27 mouse cellular contexts compared by ENCODE assay signal in genomic region chr11:8828836-8829526, GRCm38 (mm10).
DNase-seq lines count a peak whose midpoint lies in the region; ATAC-seq and TF ChIP-seq lines count a peak whose summit lies in the region.
"Had no signal": no experiment of that assay in that cellular context is flagged by ENCODE, and none has a peak within 500 bp of the region (broad histone marks: within the 10 kb centered on the region; RNA-seq: fewer than 3 reads in every experiment).

No protein-coding gene starts in this region.

- TF ChIP-seq EP300 in lung, postnatal 0 days (IDR thresholded peaks at IDR 0.05) = peak; percentile 38; the same call in 1 of the 2 replicates

- H3K4me2 ChIP-seq in heart, embryonic 13.5 days = no peak overlapping the region
- no peak overlapping the region for H3K4me2 ChIP-seq in heart, embryonic 12.5 days
- no peak overlapping the region for H3K4me2 ChIP-seq in kidney, postnatal 0 days (ENCODE audit: low read length)
- no peak overlapping the region for H3K4me2 ChIP-seq in lung, postnatal 0 days (replicated peaks; ENCODE audit: low read depth, low read length)
- H3K4me2 ChIP-seq: embryonic facial prominence, embryonic 12.5 days; heart, embryonic 15.5 days; hindbrain, embryonic 14.5 days; limb, embryonic 12.5 days; liver, embryonic 11.5 days; midbrain, embryonic 13.5 days had no signal

- no peaks in the 10 kb centered on the region for H3K9me3 ChIP-seq in heart, embryonic 13.5 days
- no peaks in the 10 kb centered on the region for H3K9me3 ChIP-seq in heart, embryonic 12.5 days (replicated peaks)
- H3K9me3 ChIP-seq in kidney, postnatal 0 days (replicated peaks; ENCODE audit: low read length) = no peaks in the 10 kb centered on the region
- no peaks in the 10 kb centered on the region for H3K9me3 ChIP-seq in lung, postnatal 0 days (ENCODE audit: low read length)
- H3K9me3 ChIP-seq: embryonic facial prominence, embryonic 12.5 days; heart, embryonic 15.5 days; limb, embryonic 12.5 days; midbrain, embryonic 13.5 days had no signal

- 54% methylated on average over 9 of the region's 9 CpGs for WGBS in heart, embryonic 13.5 days
- WGBS in heart, embryonic 12.5 days = 60% methylated on average over 9 of the region's 9 CpGs
- 71% methylated on average over 9 of the region's 9 CpGs for WGBS in kidney, postnatal 0 days
- 42% methylated on average over 9 of the region's 9 CpGs for WGBS in lung, postnatal 0 days

- no peak for TF ChIP-seq CTCF in kidney, postnatal 0 days (IDR thresholded peaks at IDR 0.05; ENCODE audit: low read depth)
- TF ChIP-seq CTCF in lung, postnatal 0 days (IDR thresholded peaks at IDR 0.05) = no peak

- no peaks in the 10 kb centered on the region for H3K27me3 ChIP-seq in heart, embryonic 13.5 days (replicated peaks)
- H3K27me3 ChIP-seq in heart, embryonic 12.5 days (replicated peaks) = no peaks in the 10 kb centered on the region
- H3K27me3 ChIP-seq in kidney, postnatal 0 days (ENCODE audit: insufficient read depth, low read length) = no peaks in the 10 kb centered on the region
- H3K27me3 ChIP-seq in lung, postnatal 0 days (replicated peaks; ENCODE audit: insufficient read depth, low read length) = no peaks in the 10 kb centered on the region
- H3K27me3 ChIP-seq: embryonic facial prominence, embryonic 12.5 days; heart, embryonic 15.5 days; limb, embryonic 12.5 days; midbrain, embryonic 13.5 days; Patski had no signal

- ATAC-seq in heart, embryonic 13.5 days (ENCODE audit: extremely low read depth, insufficient number of reproducible peaks, low FRiP score, low TSS enrichment) = no peak
- no peak for ATAC-seq in heart, embryonic 12.5 days (ENCODE audit: insufficient number of reproducible peaks, low FRiP score)
- no peak for ATAC-seq in kidney, postnatal 0 days (replicated peaks; ENCODE audit: low FRiP score, low read depth)
- ATAC-seq in lung, postnatal 0 days = no peak
- ATAC-seq in megakaryocyte progenitor cell, adult 5-6 weeks (replicated peaks; ENCODE audit: poor library complexity) = peak; percentile 54
- ATAC-seq: forebrain, embryonic 14.5 days; liver, postnatal 0 days; midbrain, embryonic 13.5 days; Patski had no signal

- H3K9ac ChIP-seq in heart, embryonic 13.5 days = no peak overlapping the region
- H3K9ac ChIP-seq in heart, embryonic 12.5 days = no peak overlapping the region
- H3K9ac ChIP-seq in kidney, postnatal 0 days (ENCODE audit: low read depth, low read length) = no peak overlapping the region
- H3K9ac ChIP-seq in lung, postnatal 0 days (replicated peaks; ENCODE audit: low read depth) = no peak overlapping the region
- H3K9ac ChIP-seq: embryonic facial prominence, embryonic 12.5 days; heart, embryonic 15.5 days; hindbrain, embryonic 14.5 days; limb, embryonic 12.5 days; liver, postnatal 0 days; midbrain, embryonic 13.5 days had no signal

- H3K27ac ChIP-seq in heart, embryonic 13.5 days (replicated peaks) = 0 out of 2 replicates have a peak overlapping the region, but pooled peaks have one; percentile 61
- H3K27ac ChIP-seq in heart, embryonic 12.5 days (ENCODE audit: poor library complexity, severe bottlenecking) = no peak overlapping the region
- no peak overlapping the region for H3K27ac ChIP-seq in kidney, postnatal 0 days
- H3K27ac ChIP-seq in lung, postnatal 0 days (ENCODE audit: low read length) = peak overlapping the region; percentile 43
- H3K27ac ChIP-seq: embryonic facial prominence, embryonic 12.5 days; heart, adult 2 months; heart, embryonic 15.5 days; hindbrain, embryonic 14.5 days; left cerebral cortex, adult 2 months; limb, embryonic 12.5 days; midbrain, embryonic 13.5 days had no signal

- DNase-seq in kidney, postnatal 0 days (ENCODE audit: low spot score) = peak; percentile 57
- DNase-seq in kidney, adult 9 months = no peak
- peak; percentile 73 for DNase-seq in lung, postnatal 0 days (ENCODE audit: low spot score)
- DNase-seq in lung, postnatal 4 days = no peak
- no peak for DNase-seq in adrenal gland, postnatal 10 days
- DNase-seq: adrenal gland, postnatal 14 days; cerebellum, adult 11-12 months; cerebellum, adult 9-11 months; embryo, embryonic 11 days; gastrocnemius, postnatal 25 days; heart, adult 2 months; heart, postnatal 4 days; kidney, adult 8-10 months; liver, postnatal 0 days; thymus, postnatal 4 days had no signal

- no peaks in the 10 kb centered on the region for H3K36me3 ChIP-seq in heart, embryonic 13.5 days
- H3K36me3 ChIP-seq in heart, embryonic 12.5 days = no peaks in the 10 kb centered on the region
- H3K36me3 ChIP-seq in kidney, postnatal 0 days (ENCODE audit: insufficient read depth, low read length) = no peaks in the 10 kb centered on the region
- no peaks in the 10 kb centered on the region for H3K36me3 ChIP-seq in lung, postnatal 0 days (ENCODE audit: insufficient read depth, low read length)
- H3K36me3 ChIP-seq: embryonic facial prominence, embryonic 12.5 days; heart, embryonic 15.5 days; limb, embryonic 12.5 days; midbrain, embryonic 13.5 days had no signal

- no peak overlapping the region for H3K4me3 ChIP-seq in heart, embryonic 13.5 days
- no peak overlapping the region for H3K4me3 ChIP-seq in heart, embryonic 12.5 days
- no peak overlapping the region for H3K4me3 ChIP-seq in kidney, postnatal 0 days (replicated peaks; ENCODE audit: low read depth, low read length)
- H3K4me3 ChIP-seq in lung, postnatal 0 days (ENCODE audit: low read depth, low read length) = no peak overlapping the region
- H3K4me3 ChIP-seq: embryonic facial prominence, embryonic 12.5 days; heart, adult 2 months; heart, embryonic 15.5 days; left cerebral cortex, adult 2 months; limb, embryonic 12.5 days; midbrain, embryonic 13.5 days had no signal

- H3K4me1 ChIP-seq in heart, embryonic 13.5 days = peaks cover 25% of the 10 kb centered on the region
- peaks cover 15% of the 10 kb centered on the region for H3K4me1 ChIP-seq in heart, embryonic 12.5 days (replicated peaks)
- H3K4me1 ChIP-seq in kidney, postnatal 0 days (replicated peaks; ENCODE audit: insufficient read depth, low read length) = no peaks in the 10 kb centered on the region
- H3K4me1 ChIP-seq in lung, postnatal 0 days (ENCODE audit: insufficient read depth, low read depth, low read length) = no peaks in the 10 kb centered on the region
- H3K4me1 ChIP-seq: midbrain, embryonic 13.5 days had no signal

Comparison
In these comparisons a context has a peak if more than half of its experiments do, and no peak if none do; other contexts are left out.
1. H3K27ac ChIP-seq: peak in heart, embryonic 13.5 days (single experiment) and lung, postnatal 0 days (single experiment); none in heart, embryonic 12.5 days (single experiment) and kidney, postnatal 0 days (single experiment).
2. DNase-seq: peak in kidney, postnatal 0 days (single experiment) and lung, postnatal 0 days (single experiment); none in kidney, adult 9 months (single experiment), lung, postnatal 4 days (0 of 2) and adrenal gland, postnatal 10 days (single experiment).